Mouse (Mus musculus): ENCODE data around the gene Itgal. TPM values are rescaled to one million over a fixed set of nuclear protein-coding genes. Genes with fewer than 3 reads are reported as not detected.
A peak's percentile ranks its signal among the peaks of the same experiment; 100 is the strongest.

The Itgal gene
- total RNA-seq, 1 experiment: 2.2 TPM

DNA sequence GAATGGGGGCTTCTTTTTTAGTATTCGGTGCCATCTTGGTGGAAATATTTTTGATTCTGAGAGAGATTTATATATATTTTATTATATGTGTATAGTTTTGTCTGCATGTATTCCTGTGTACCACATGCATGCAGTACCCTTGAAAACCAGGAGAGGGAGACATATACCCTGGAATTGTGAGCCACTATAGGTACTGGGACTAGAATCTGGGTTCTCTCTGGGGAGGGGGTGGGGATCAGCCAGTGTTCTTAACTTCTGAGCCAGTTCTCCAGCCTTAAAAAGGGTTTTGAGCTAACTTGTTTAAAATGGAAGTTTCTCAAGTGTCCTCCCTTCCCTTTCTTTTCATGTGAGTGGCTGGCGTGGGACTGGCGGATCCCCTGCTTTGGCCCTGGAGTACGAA lies 12.8 kb downstream of the Itgal start:
- no peaks in the 10 kb centered on the region for H3K36me3 ChIP-seq (ENCODE audit: control insufficient read depth, insufficient read depth, low read length, poor library complexity, severe bottlenecking)
- in situ Hi-C loops (cut with MboI; ENCODE audit: low sequenced_read_pairs in 2 of 2, unreplicated experiment in 2 of 2): no loop called here
- no peak overlapping the region for H3K9ac ChIP-seq (ENCODE audit: insufficient read depth, low read depth, low read length, poor library complexity, severe bottlenecking)
- TF ChIP-seq MAFK (IDR thresholded peaks at IDR 0.05; ENCODE audit: insufficient read depth, low read depth, low read length) (no peak), CHD2 (IDR thresholded peaks at IDR 0.05; ENCODE audit: low read depth, low read length) (no peak), ZC3H11A (IDR thresholded peaks at IDR 0.05; ENCODE audit: borderline replicate concordance, low read depth, low read length) (peak; percentile 70)
- H3K4me3 ChIP-seq (ENCODE audit: insufficient read depth in 1 of 2, low read depth in 1 of 2, low read length in 2 of 2, poor library complexity in 1 of 2, severe bottlenecking in 1 of 2): no peak overlapping the region
- peak; percentile 54 for DNase-seq (ENCODE audit: low read depth, low spot score)
- peaks cover 0 to 7% of the 10 kb centered on the region in 2 experiments; a peak in 3 of 4 replicates for H3K4me1 ChIP-seq (ENCODE audit: control insufficient read depth in 2 of 2, insufficient read depth in 2 of 2, low read length in 2 of 2, poor library complexity in 1 of 2)
- no peaks in the 10 kb centered on the region for H3K9me3 ChIP-seq (ENCODE audit: control insufficient read depth, insufficient read depth, low read depth, low read length)
- no peak overlapping the region for H3K27ac ChIP-seq (ENCODE audit: insufficient read depth, low read depth, low read length, poor library complexity, severe bottlenecking)

- Histone ChIP-seq H3K36me3 (ENCODE audit: control insufficient read depth, insufficient read depth, low read length, poor library complexity, severe bottlenecking) (no peaks in the 10 kb centered on the region), H3K9me3 (ENCODE audit: control insufficient read depth, insufficient read depth, low read depth, low read length) (no peaks in the 10 kb centered on the region), H3K9ac (ENCODE audit: insufficient read depth, low read depth, low read length, poor library complexity, severe bottlenecking) (no peak overlapping the region; the same call in 1 of the 2 replicates), H3K4me1 (ENCODE audit: control insufficient read depth in 2 of 2, insufficient read depth in 2 of 2, low read length in 2 of 2, poor library complexity in 1 of 2) (peaks cover 0 to 7% of the 10 kb centered on the region in 2 experiments; a peak in 3 of 4 replicates), H3K27ac (ENCODE audit: insufficient read depth, low read depth, low read length, poor library complexity, severe bottlenecking) (no peak overlapping the region), H3K4me3 (ENCODE audit: insufficient read depth in 1 of 2, low read depth in 1 of 2, low read length in 2 of 2, poor library complexity in 1 of 2, severe bottlenecking in 1 of 2) (no peak overlapping the region)
- TF ChIP-seq CHD2 (IDR thresholded peaks at IDR 0.05; ENCODE audit: low read depth, low read length) (no peak), ZNF384 (IDR thresholded peaks at IDR 0.05; ENCODE audit: low read depth, low read length) (no peak), HCFC1 (IDR thresholded peaks at IDR 0.05; ENCODE audit: borderline replicate concordance, insufficient read depth, low read length) (no peak), MAFK (IDR thresholded peaks at IDR 0.05; ENCODE audit: insufficient read depth, low read depth, low read length) (no peak), ZC3H11A (IDR thresholded peaks at IDR 0.05; ENCODE audit: borderline replicate concordance, low read depth, low read length) (no peak)
- peak; percentile 30 for DNase-seq (ENCODE audit: low read depth, low spot score)
- in situ Hi-C loops (cut with MboI; ENCODE audit: low sequenced_read_pairs in 2 of 2, unreplicated experiment in 2 of 2): no loop called here
Observed at GRCm38 (mm10) chr7:127309951-127310350, 13.9 kb downstream of the Itgal start.

DNA sequence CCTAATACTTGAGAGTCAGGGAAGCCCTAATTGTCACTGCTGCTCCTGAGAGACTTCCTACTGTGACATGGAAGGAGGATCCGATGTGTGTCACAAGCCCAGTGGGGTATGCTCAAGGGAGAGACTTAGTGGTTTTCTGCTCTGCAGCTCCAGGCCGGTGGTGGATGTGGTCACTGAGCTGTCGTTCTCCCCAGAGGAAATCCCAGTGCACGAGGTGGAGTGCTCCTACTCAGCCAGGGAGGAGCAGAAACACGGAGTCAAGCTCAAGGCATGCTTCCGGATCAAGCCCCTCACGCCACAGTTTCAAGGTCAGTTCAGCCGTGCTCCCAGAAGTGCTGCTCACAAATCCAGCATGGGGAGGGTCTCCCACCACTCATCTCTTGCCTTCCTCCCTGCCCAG lies 17.9 kb downstream of the Itgal start:
- no peaks in the 10 kb centered on the region for H3K9me3 ChIP-seq (ENCODE audit: control insufficient read depth, insufficient read depth, low read depth, low read length)
- H3K4me3 ChIP-seq (ENCODE audit: insufficient read depth in 1 of 2, low read depth in 1 of 2, low read length in 2 of 2, poor library complexity in 1 of 2, severe bottlenecking in 1 of 2): no peak overlapping the region
- in situ Hi-C loops (cut with MboI; ENCODE audit: low sequenced_read_pairs in 2 of 2, unreplicated experiment in 2 of 2): no loop called here

GRCm38 (mm10) chr7:127321106-127321505 lies 25.0 kb downstream of the Itgal start:
- Histone ChIP-seq H3K9me3 (ENCODE audit: control insufficient read depth, insufficient read depth, low read depth, low read length) (no peaks in the 10 kb centered on the region), H3K27ac (ENCODE audit: insufficient read depth, low read depth, low read length, poor library complexity, severe bottlenecking) (no peak overlapping the region), H3K9ac (ENCODE audit: insufficient read depth, low read depth, low read length, poor library complexity, severe bottlenecking) (no peak overlapping the region), H3K4me1 (ENCODE audit: control insufficient read depth in 2 of 2, insufficient read depth in 2 of 2, low read length in 2 of 2, poor library complexity in 1 of 2) (peaks cover 0 to 4% of the 10 kb centered on the region in 2 experiments; a peak in 1 of 4 replicates), H3K36me3 (ENCODE audit: control insufficient read depth, insufficient read depth, low read length, poor library complexity, severe bottlenecking) (no peaks in the 10 kb centered on the region), H3K4me3 (ENCODE audit: insufficient read depth in 1 of 2, low read depth in 1 of 2, low read length in 2 of 2, poor library complexity in 1 of 2, severe bottlenecking in 1 of 2) (no peak overlapping the region)
- in situ Hi-C loops (cut with MboI; ENCODE audit: low sequenced_read_pairs in 2 of 2, unreplicated experiment in 2 of 2): no loop called here
- DNase-seq (ENCODE audit: low read depth, low spot score): no peak
- TF ChIP-seq ZC3H11A (IDR thresholded peaks at IDR 0.05; ENCODE audit: borderline replicate concordance, low read depth, low read length) (no peak), HCFC1 (IDR thresholded peaks at IDR 0.05; ENCODE audit: borderline replicate concordance, insufficient read depth, low read length) (no peak), ZNF384 (IDR thresholded peaks at IDR 0.05; ENCODE audit: low read depth, low read length) (no peak), CHD2 (IDR thresholded peaks at IDR 0.05; ENCODE audit: low read depth, low read length) (no peak), MAFK (IDR thresholded peaks at IDR 0.05; ENCODE audit: insufficient read depth, low read depth, low read length) (no peak)

More for the DNA sequence above, 17.9 kb downstream of the Itgal start:
- Histone ChIP-seq H3K36me3 (ENCODE audit: control insufficient read depth, insufficient read depth, low read length, poor library complexity, severe bottlenecking) (no peaks in the 10 kb centered on the region), H3K27ac (ENCODE audit: insufficient read depth, low read depth, low read length, poor library complexity, severe bottlenecking) (no peak overlapping the region), H3K9ac (ENCODE audit: insufficient read depth, low read depth, low read length, poor library complexity, severe bottlenecking) (no peak overlapping the region), H3K4me1 (ENCODE audit: control insufficient read depth in 2 of 2, insufficient read depth in 2 of 2, low read length in 2 of 2, poor library complexity in 1 of 2) (peaks cover 0 to 7% of the 10 kb centered on the region in 2 experiments; a peak in 3 of 4 replicates)
- no peak for TF ChIP-seq MAFK (IDR thresholded peaks at IDR 0.05; ENCODE audit: insufficient read depth, low read depth, low read length)
- TF ChIP-seq ZC3H11A (IDR thresholded peaks at IDR 0.05; ENCODE audit: borderline replicate concordance, low read depth, low read length): no peak
- TF ChIP-seq CHD2 (IDR thresholded peaks at IDR 0.05; ENCODE audit: low read depth, low read length): no peak
- TF ChIP-seq ZNF384 (IDR thresholded peaks at IDR 0.05; ENCODE audit: low read depth, low read length): no peak
- TF ChIP-seq HCFC1 (IDR thresholded peaks at IDR 0.05; ENCODE audit: borderline replicate concordance, insufficient read depth, low read length): no peak
- no peak for DNase-seq (ENCODE audit: low read depth, low spot score)

DNA sequence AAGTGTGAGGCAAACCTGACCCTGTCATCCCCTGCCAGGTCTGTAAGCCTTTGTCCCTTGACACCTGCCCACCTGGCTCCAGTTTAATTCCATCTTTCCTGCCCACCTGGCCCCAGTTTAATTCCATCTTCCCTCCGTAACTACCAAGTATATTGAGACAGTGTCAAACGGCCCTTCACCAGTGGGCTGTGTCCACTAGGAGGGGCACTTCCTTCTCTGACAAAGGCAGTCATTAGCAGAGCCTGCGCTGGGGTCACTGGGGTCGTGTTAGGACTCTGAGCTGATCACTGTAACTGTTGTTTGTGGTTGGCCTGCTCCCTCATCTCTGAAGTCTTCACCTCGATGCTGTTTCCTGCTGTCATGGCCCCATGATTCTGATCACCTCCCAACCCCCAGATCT lies 26.0 kb downstream of the Itgal start:
- in situ Hi-C loops (cut with MboI; ENCODE audit: low sequenced_read_pairs in 2 of 2, unreplicated experiment in 2 of 2): no loop called here
- Histone ChIP-seq H3K4me1 (ENCODE audit: control insufficient read depth in 2 of 2, insufficient read depth in 2 of 2, low read length in 2 of 2, poor library complexity in 1 of 2) (peaks cover 0 to 4% of the 10 kb centered on the region in 2 experiments; a peak in 1 of 4 replicates), H3K4me3 (ENCODE audit: insufficient read depth in 1 of 2, low read depth in 1 of 2, low read length in 2 of 2, poor library complexity in 1 of 2, severe bottlenecking in 1 of 2) (no peak overlapping the region), H3K27ac (ENCODE audit: insufficient read depth, low read depth, low read length, poor library complexity, severe bottlenecking) (no peak overlapping the region), H3K9ac (ENCODE audit: insufficient read depth, low read depth, low read length, poor library complexity, severe bottlenecking) (0 out of 2 replicates have a peak overlapping the region, but pooled peaks have one; percentile 12), H3K36me3 (ENCODE audit: control insufficient read depth, insufficient read depth, low read length, poor library complexity, severe bottlenecking) (no peaks in the 10 kb centered on the region), H3K9me3 (ENCODE audit: control insufficient read depth, insufficient read depth, low read depth, low read length) (no peaks in the 10 kb centered on the region)
- DNase-seq (ENCODE audit: low read depth, low spot score): no peak
- TF ChIP-seq ZC3H11A (IDR thresholded peaks at IDR 0.05; ENCODE audit: borderline replicate concordance, low read depth, low read length): no peak
- no peak for TF ChIP-seq ZNF384 (IDR thresholded peaks at IDR 0.05; ENCODE audit: low read depth, low read length)
- no peak for TF ChIP-seq HCFC1 (IDR thresholded peaks at IDR 0.05; ENCODE audit: borderline replicate concordance, insufficient read depth, low read length)
- no peak for TF ChIP-seq MAFK (IDR thresholded peaks at IDR 0.05; ENCODE audit: insufficient read depth, low read depth, low read length)
- TF ChIP-seq CHD2 (IDR thresholded peaks at IDR 0.05; ENCODE audit: low read depth, low read length): no peak

Measured in ES-E14 (cell line).